Mouse (Mus musculus): ENCODE results near the gene Lin37.

- TF ChIP-seq CTCF (conservative IDR thresholded peaks at IDR 0.05; ENCODE audit: insufficient read depth, insufficient read length, low read depth, low read length) (no peak), POLR2A (IDR thresholded peaks at IDR 0.05; ENCODE audit: low read depth, low read length) (no peak)
Measured at GRCm38 (mm10) chr7:30592772-30593423, 33.3 kb upstream of the Lin37 start.
